Mouse (Mus musculus) forebrain, embryonic 15.5 days (tissue): ENCODE results near the gene Nxpe4. TPM values are rescaled to one million over a fixed set of nuclear protein-coding genes. Genes with fewer than 3 reads are reported as not detected.

Experiments used
- ATAC-seq: fragments of 200-750 bp; cut with Nextera tagmentation; replicated peaks from 2 replicates; pipeline ENCODE4 v1.8.0; 2017; ENCODE audit warnings: mild to moderate bottlenecking, moderate TSS enrichment, moderate library complexity
- H3K27ac ChIP-seq: fragments of 300-500 bp; sonication (generic); replicated peaks from 2 replicates; pipeline ENCODE4 v1.5.1; 2015; ENCODE audit warnings: mild to moderate bottlenecking, inconsistent platforms
- H3K27me3 ChIP-seq: fragments of 300-500 bp; sonication (generic); 2 replicates; pipeline ENCODE4 v1.6.1; 2015; ENCODE audit warnings: inconsistent platforms
- H3K36me3 ChIP-seq: fragments of 300-500 bp; sonication (generic); 2 replicates; pipeline ENCODE4 v1.6.1; 2015; ENCODE audit warnings: mild to moderate bottlenecking, inconsistent platforms
- H3K4me1 ChIP-seq: fragments of 300-500 bp; sonication (generic); 2 replicates; pipeline ENCODE4 v1.6.1; 2015; ENCODE audit warnings: inconsistent platforms
- H3K4me2 ChIP-seq: fragments of 300-500 bp; sonication (generic); replicated peaks from 2 replicates; pipeline ENCODE4 v1.6.1; 2015; ENCODE audit warnings: mild to moderate bottlenecking, inconsistent platforms
- H3K4me3 ChIP-seq: fragments of 300-500 bp; sonication (generic); 2 replicates; pipeline ENCODE4 v1.5.1; 2015; ENCODE audit warnings: mild to moderate bottlenecking, inconsistent platforms
- H3K9ac ChIP-seq: fragments of 300-500 bp; sonication (generic); replicated peaks from 2 replicates; pipeline ENCODE4 v1.6.1; 2015; ENCODE audit warnings: mild to moderate bottlenecking, inconsistent platforms
- H3K9me3 ChIP-seq: fragments of 300-500 bp; sonication (generic); 2 replicates; pipeline ENCODE4 v1.6.1; 2016; ENCODE audit warnings: inconsistent platforms
- WGBS: fragments of 180-500 bp; shearing (Covaris S2); methylation state at CpG from one replicate; pipeline ENCODE4 v1.1.7; 2015; ENCODE audit warnings: mixed read lengths; 5-methylcytosine and 5-hydroxymethylcytosine counted together
- polyA plus RNA-seq: library from polyadenylated mRNA; unstranded; fragments of >200 nt; fragmentation: Nextera tagmentation; extraction: Ambion mirVana; gene quantifications from 2 replicates; pipeline ENCODE4 v1.2.1, GENCODE M21; 2015

The Nxpe4 gene
- polyA plus RNA-seq, 1 experiment from 2014 or later, result 7.1 TPM

- 87% methylated on average over 10 of the region's 10 CpGs for WGBS
- H3K27ac ChIP-seq, result no peak overlapping the region
- H3K4me3 ChIP-seq, result no peak overlapping the region
- no peaks in the 10 kb centered on the region for H3K27me3 ChIP-seq
- no peaks in the 10 kb centered on the region for H3K4me1 ChIP-seq
- H3K9ac ChIP-seq, result no peak overlapping the region
- no peak for ATAC-seq
- H3K36me3 ChIP-seq, result no peaks in the 10 kb centered on the region
- H3K9me3 ChIP-seq, result no peaks in the 10 kb centered on the region
- H3K4me2 ChIP-seq, result no peak overlapping the region
Observed at GRCm38 (mm10) chr9:48340708-48341380, 179.0 kb downstream of the Nxpe4 start.

GRCm38 (mm10) chr9:48345456-48345855 is 183.6 kb downstream of the Nxpe4 start:
- H3K4me3 ChIP-seq, result no peak overlapping the region
- H3K4me2 ChIP-seq, result no peak overlapping the region
- ATAC-seq, result no peak
- no peak overlapping the region for H3K27ac ChIP-seq
- WGBS, result 50% methylated on average over 9 of the region's 9 CpGs
- H3K9ac ChIP-seq, result no peak overlapping the region
- H3K4me1 ChIP-seq, result no peaks in the 10 kb centered on the region
- no peaks in the 10 kb centered on the region for H3K36me3 ChIP-seq
- H3K9me3 ChIP-seq, result no peaks in the 10 kb centered on the region
- no peaks in the 10 kb centered on the region for H3K27me3 ChIP-seq

- H3K27me3 ChIP-seq, result no peaks in the 10 kb centered on the region
- no peak for ATAC-seq
- 91% methylated on average over 3 of the region's 3 CpGs for WGBS
- H3K4me1 ChIP-seq, result no peaks in the 10 kb centered on the region
- H3K4me2 ChIP-seq, result no peak overlapping the region
- no peaks in the 10 kb centered on the region for H3K36me3 ChIP-seq
- H3K27ac ChIP-seq, result no peak overlapping the region
- no peaks in the 10 kb centered on the region for H3K9me3 ChIP-seq
- no peak overlapping the region for H3K4me3 ChIP-seq
- H3K9ac ChIP-seq, result no peak overlapping the region
Observed at GRCm38 (mm10) chr9:48345866-48346265, 184.0 kb downstream of the Nxpe4 start.

GRCm38 (mm10) chr9:48353148-48353698 is 191.4 kb downstream of the Nxpe4 start, which contains the start of gene Nxpe2:
TSS of gene Nxpe2 (minus strand) at chr9:48353454.
- Histone ChIP-seq H3K4me1 (no peaks in the 10 kb centered on the region), H3K27me3 (no peaks in the 10 kb centered on the region), H3K4me2 (no peak within 1 kb of the TSS), H3K4me3 (no peak within 1 kb of the TSS), H3K36me3 (no peaks in the 10 kb centered on the region), H3K9me3 (no peaks in the 10 kb centered on the region), H3K27ac (no peak within 1 kb of the TSS), H3K9ac (no peak within 1 kb of the TSS)
- ATAC-seq, result no peak
- WGBS, result 77% methylated on average over 2 of the region's 2 CpGs

GRCm38 (mm10) chr9:48354122-48354521 is 192.3 kb downstream of the Nxpe4 start:
- H3K9me3 ChIP-seq, result no peaks in the 10 kb centered on the region
- no peaks in the 10 kb centered on the region for H3K4me1 ChIP-seq
- no peaks in the 10 kb centered on the region for H3K36me3 ChIP-seq
- no peak overlapping the region for H3K4me2 ChIP-seq
- no peak overlapping the region for H3K9ac ChIP-seq
- 83% methylated on average over 4 of the region's 4 CpGs for WGBS
- no peaks in the 10 kb centered on the region for H3K27me3 ChIP-seq
- no peak for ATAC-seq
- H3K27ac ChIP-seq, result no peak overlapping the region
- no peak overlapping the region for H3K4me3 ChIP-seq

GRCm38 (mm10) chr9:48354793-48355192 is 193.0 kb downstream of the Nxpe4 start:
- Histone ChIP-seq H3K9me3 (no peaks in the 10 kb centered on the region), H3K36me3 (no peaks in the 10 kb centered on the region), H3K4me2 (no peak overlapping the region), H3K4me3 (no peak overlapping the region), H3K4me1 (no peaks in the 10 kb centered on the region), H3K9ac (no peak overlapping the region), H3K27me3 (no peaks in the 10 kb centered on the region), H3K27ac (no peak overlapping the region)
- no peak for ATAC-seq
- WGBS, result 47% methylated on average over 3 of the region's 3 CpGs

- no peak overlapping the region for H3K4me2 ChIP-seq
- ATAC-seq, result no peak
- H3K9ac ChIP-seq, result no peak overlapping the region
- H3K36me3 ChIP-seq, result no peaks in the 10 kb centered on the region
- no peaks in the 10 kb centered on the region for H3K9me3 ChIP-seq
- no peak overlapping the region for H3K4me3 ChIP-seq
- no peaks in the 10 kb centered on the region for H3K27me3 ChIP-seq
- no peaks in the 10 kb centered on the region for H3K4me1 ChIP-seq
- 91% methylated on average over 3 of the region's 3 CpGs for WGBS
- H3K27ac ChIP-seq, result no peak overlapping the region
Observed at GRCm38 (mm10) chr9:48357097-48357496, 195.3 kb downstream of the Nxpe4 start.

GRCm38 (mm10) chr9:48360826-48361225 is 199.0 kb downstream of the Nxpe4 start:
- 78% methylated on average over 4 of the region's 4 CpGs for WGBS
- no peak overlapping the region for H3K4me2 ChIP-seq
- ATAC-seq, result no peak
- no peaks in the 10 kb centered on the region for H3K9me3 ChIP-seq
- H3K36me3 ChIP-seq, result no peaks in the 10 kb centered on the region
- no peak overlapping the region for H3K4me3 ChIP-seq
- no peak overlapping the region for H3K9ac ChIP-seq
- H3K27me3 ChIP-seq, result no peaks in the 10 kb centered on the region
- no peak overlapping the region for H3K27ac ChIP-seq
- no peaks in the 10 kb centered on the region for H3K4me1 ChIP-seq

- WGBS, result 56% methylated on average over 14 of the region's 14 CpGs
- ATAC-seq, result no peak
Observed at GRCm38 (mm10) chr9:48361815-48362631, 200.2 kb downstream of the Nxpe4 start.

GRCm38 (mm10) chr9:48362743-48363142 is 200.9 kb downstream of the Nxpe4 start:
- H3K4me3 ChIP-seq, result no peak overlapping the region
- no peaks in the 10 kb centered on the region for H3K36me3 ChIP-seq
- H3K27ac ChIP-seq, result no peak overlapping the region
- H3K9me3 ChIP-seq, result no peaks in the 10 kb centered on the region
- H3K4me1 ChIP-seq, result no peaks in the 10 kb centered on the region
- no peak overlapping the region for H3K4me2 ChIP-seq
- no peaks in the 10 kb centered on the region for H3K27me3 ChIP-seq
- ATAC-seq, result no peak
- WGBS, result 75% methylated on average over 6 of the region's 6 CpGs
- H3K9ac ChIP-seq, result no peak overlapping the region

More at GRCm38 (mm10) chr9:48361815-48362631, 200.2 kb downstream of the Nxpe4 start:
- Histone ChIP-seq H3K36me3 (no peaks in the 10 kb centered on the region), H3K9ac (no peak overlapping the region), H3K9me3 (no peaks in the 10 kb centered on the region), H3K4me3 (no peak overlapping the region), H3K27me3 (no peaks in the 10 kb centered on the region), H3K27ac (no peak overlapping the region), H3K4me2 (no peak overlapping the region), H3K4me1 (no peaks in the 10 kb centered on the region)

- no peaks in the 10 kb centered on the region for H3K27me3 ChIP-seq
- H3K36me3 ChIP-seq, result no peaks in the 10 kb centered on the region
- no peak overlapping the region for H3K27ac ChIP-seq
- no peak overlapping the region for H3K4me3 ChIP-seq
- no peaks in the 10 kb centered on the region for H3K4me1 ChIP-seq
- WGBS, result 87% methylated on average over 4 of the region's 4 CpGs
- H3K9ac ChIP-seq, result no peak overlapping the region
- H3K9me3 ChIP-seq, result no peaks in the 10 kb centered on the region
- H3K4me2 ChIP-seq, result no peak overlapping the region
- ATAC-seq, result no peak
Observed at GRCm38 (mm10) chr9:48373232-48373878, 211.5 kb downstream of the Nxpe4 start.

GRCm38 (mm10) chr9:48374357-48374756 is 212.5 kb downstream of the Nxpe4 start:
- Histone ChIP-seq H3K9ac (no peak overlapping the region), H3K27ac (no peak overlapping the region), H3K4me2 (no peak overlapping the region), H3K9me3 (no peaks in the 10 kb centered on the region), H3K4me1 (no peaks in the 10 kb centered on the region), H3K4me3 (no peak overlapping the region), H3K36me3 (no peaks in the 10 kb centered on the region), H3K27me3 (no peaks in the 10 kb centered on the region)
- no peak for ATAC-seq
- 79% methylated on average over 2 of the region's 2 CpGs for WGBS
